Mouse (Mus musculus) gastrocnemius, postnatal 14 days (tissue): ENCODE data around the gene Cdk11b. TPM values are rescaled to one million over a fixed set of nuclear protein-coding genes. Genes with fewer than 3 reads are reported as not detected.

Source experiments
- total RNA-seq, 2 experiments: library from RNA; stranded (reverse); gene quantifications; 2 replicates each; pipeline ENCODE4 v1.2.3; 2021

The Cdk11b gene
- total RNA-seq, 2 experiments from 2014 or later, result 25.9 TPM

Other genes starting within 250 kb of the Cdk11b start
- under 1 TPM; 0.53 to 0.62 TPM for gene Gabrd, start 226.7 kb upstream of the Cdk11b start, total RNA-seq
- gene Cfap74, start 215.7 kb upstream of the Cdk11b start, total RNA-seq, result under 1 TPM; 0.62 to 0.66 TPM
- gene Tmem52, start 155.7 kb upstream of the Cdk11b start, total RNA-seq, result 100 to 1,000 TPM; 254 to 329 TPM
- gene Gnb1, start 133.5 kb upstream of the Cdk11b start, total RNA-seq, result 100 to 1,000 TPM; 104 to 119 TPM
- 10 to 100 TPM; 14.5 to 19.6 TPM for gene Nadk, start 62.5 kb upstream of the Cdk11b start, total RNA-seq
- gene Slc35e2, start 23.4 kb upstream of the Cdk11b start, total RNA-seq, result 1 to 10 TPM; 4.6 to 4.7 TPM
- not detected for gene Gm10563, start 20.6 kb downstream of the Cdk11b start, total RNA-seq
- 10 to 100 TPM in 1 of 2 experiments, 1 to 10 TPM in 1; 8.0 to 11.4 TPM for gene Mmp23, start 28.5 kb downstream of the Cdk11b start, total RNA-seq
- gene Mib2, start 44.3 kb downstream of the Cdk11b start, total RNA-seq, result 10 to 100 TPM; 11.3 to 13.3 TPM
- 1 to 10 TPM; 2.8 to 3.9 TPM for gene Fndc10, start 69.5 kb downstream of the Cdk11b start, total RNA-seq
- 10 to 100 TPM; 42.6 TPM for gene Ssu72, start 79.9 kb downstream of the Cdk11b start, total RNA-seq
- gene Tmem240, start 109.9 kb downstream of the Cdk11b start, total RNA-seq, result under 1 TPM; 0.57 to 0.66 TPM
- 10 to 100 TPM; 23.9 to 26.1 TPM for gene Atad3a, start 136.2 kb downstream of the Cdk11b start, total RNA-seq
- gene Vwa1, start 149.8 kb downstream of the Cdk11b start, total RNA-seq, result 10 to 100 TPM in 1 of 2 experiments, 1 to 10 TPM in 1; 9.0 to 13.8 TPM
- gene Tmem88b, start 161.0 kb downstream of the Cdk11b start, total RNA-seq, result 1 to 10 TPM; 1.3 to 1.4 TPM
- gene Ankrd65, start 165.6 kb downstream of the Cdk11b start, total RNA-seq, result not detected
- 10 to 100 TPM; 45.4 to 48.3 TPM for gene Mrpl20, start 178.0 kb downstream of the Cdk11b start, total RNA-seq
- gene Ccnl2, start 187.6 kb downstream of the Cdk11b start, total RNA-seq, result 10 to 100 TPM; 20.6 to 29.0 TPM
- 10 to 100 TPM; 78.8 to 80.8 TPM for gene Aurkaip1, start 206.4 kb downstream of the Cdk11b start, total RNA-seq
- 10 to 100 TPM; 75.4 to 79.4 TPM for gene Mxra8, start 214.8 kb downstream of the Cdk11b start, total RNA-seq
- 10 to 100 TPM; 88.6 to 89.4 TPM for gene Dvl1, start 222.5 kb downstream of the Cdk11b start, total RNA-seq
- gene Tas1r3, start 238.5 kb downstream of the Cdk11b start, total RNA-seq, result under 1 TPM; 0.10 to 0.13 TPM
- gene Cptp, start 244.6 kb downstream of the Cdk11b start, total RNA-seq, result 10 to 100 TPM; 16.5 to 17.0 TPM
- gene Ints11, start 244.7 kb downstream of the Cdk11b start, total RNA-seq, result 10 to 100 TPM; 15.4 to 15.9 TPM